Mouse (Mus musculus) skeletal muscle tissue, adult 2 months (tissue): ENCODE measurements at regions not wholly inside any gene's neighbourhood (a gene's known extent, or its start where the extent isn't known, plus 50 kb on each side); places are given as distances from the start of the nearest gene placed in this dataset.
A peak's percentile ranks its signal among the peaks of the same experiment; 100 is the strongest.
"Not testable (repeated sequence)": the region's sequence is repeated elsewhere in the genome, so short reads cannot be mapped to it uniquely, and the experiment has no call there.

ENCODE experiments used
- DNase-seq: peaks from one replicate; pipeline ENCODE4 v3.0.0-alpha.2; 2012; ENCODE audit warnings: low read depth, low spot score

DNA sequence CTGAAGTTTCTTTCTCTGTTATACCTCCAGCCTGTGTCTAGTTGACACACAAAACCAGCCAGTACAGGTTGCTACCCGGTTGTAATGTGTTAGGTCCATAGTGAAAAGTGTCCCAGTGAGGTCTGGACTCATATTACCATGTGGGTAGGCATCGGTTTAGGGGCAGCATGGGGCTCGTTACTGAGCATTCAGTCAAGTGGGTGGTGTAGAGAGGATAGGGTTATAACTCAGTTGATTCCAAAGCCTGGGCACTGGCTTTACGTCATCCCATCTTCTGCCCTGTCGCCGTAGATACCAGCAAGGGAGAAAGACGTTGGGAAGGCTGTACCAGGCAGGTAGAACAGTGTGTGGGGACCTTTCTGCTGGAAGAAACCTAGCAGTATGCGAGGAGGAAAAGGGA, 129.2 kb upstream of the Slc38a2 start:
- no peak for DNase-seq

DNA sequence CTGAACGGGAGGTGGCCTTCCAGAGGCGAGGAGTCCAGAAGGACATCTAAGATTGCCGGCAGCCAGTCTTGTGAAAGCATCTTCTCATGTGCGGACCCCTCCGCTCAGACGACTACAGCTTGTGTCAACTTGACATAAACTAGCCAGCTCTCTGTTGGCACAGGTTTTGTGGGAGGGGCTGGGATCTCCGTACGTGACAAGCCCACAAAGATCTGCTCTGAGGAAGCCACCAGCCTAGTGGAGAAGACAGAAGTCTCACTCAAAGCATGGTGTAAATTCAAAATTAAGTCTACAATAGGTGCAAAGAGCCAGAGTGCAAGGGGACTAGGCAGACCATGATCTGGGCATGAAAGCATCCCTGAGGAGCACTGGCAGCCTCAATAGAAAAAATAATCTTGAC, 128.4 kb upstream of the Slc38a2 start:
- no peak for DNase-seq

DNA sequence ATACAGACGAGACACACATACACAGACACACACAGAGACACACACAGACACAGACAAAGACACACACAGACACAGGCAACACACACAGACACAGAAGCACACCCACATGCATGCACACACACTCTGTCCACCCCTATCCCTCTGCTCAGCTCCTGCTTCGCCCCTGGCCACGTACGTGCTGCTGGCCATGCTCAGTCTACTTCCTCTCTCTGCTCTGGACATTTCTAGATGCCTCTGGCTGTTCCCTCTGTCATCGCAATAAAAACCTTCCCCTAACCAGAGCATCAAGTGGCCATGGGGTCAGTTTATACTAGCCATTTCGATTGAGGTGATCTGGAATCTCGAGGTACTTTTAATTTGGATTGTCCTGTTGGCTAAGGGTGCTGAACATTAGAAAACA, 118.9 kb upstream of the Slc38a2 start:
- DNase-seq: no peak

DNA sequence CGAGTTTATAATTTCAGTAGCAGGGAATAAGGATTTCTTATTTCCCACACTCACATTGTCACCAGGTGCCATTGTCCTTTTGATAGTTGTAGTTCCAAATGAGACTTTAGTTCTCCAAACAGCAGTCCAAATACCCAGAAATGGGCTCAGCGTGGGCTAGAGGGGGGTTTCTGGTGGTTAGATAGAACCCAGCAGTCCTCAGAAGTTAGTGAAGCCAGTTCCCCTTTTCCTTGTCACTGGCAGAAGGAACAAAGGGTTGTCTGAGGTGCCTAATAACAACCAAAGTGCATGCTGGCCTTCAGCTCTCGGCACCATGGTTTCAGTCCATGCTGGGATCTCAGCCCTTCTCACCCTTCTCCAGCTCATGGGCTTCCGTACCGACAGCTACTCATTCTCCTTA, 118.1 kb upstream of the Slc38a2 start:
- no peak for DNase-seq

DNA sequence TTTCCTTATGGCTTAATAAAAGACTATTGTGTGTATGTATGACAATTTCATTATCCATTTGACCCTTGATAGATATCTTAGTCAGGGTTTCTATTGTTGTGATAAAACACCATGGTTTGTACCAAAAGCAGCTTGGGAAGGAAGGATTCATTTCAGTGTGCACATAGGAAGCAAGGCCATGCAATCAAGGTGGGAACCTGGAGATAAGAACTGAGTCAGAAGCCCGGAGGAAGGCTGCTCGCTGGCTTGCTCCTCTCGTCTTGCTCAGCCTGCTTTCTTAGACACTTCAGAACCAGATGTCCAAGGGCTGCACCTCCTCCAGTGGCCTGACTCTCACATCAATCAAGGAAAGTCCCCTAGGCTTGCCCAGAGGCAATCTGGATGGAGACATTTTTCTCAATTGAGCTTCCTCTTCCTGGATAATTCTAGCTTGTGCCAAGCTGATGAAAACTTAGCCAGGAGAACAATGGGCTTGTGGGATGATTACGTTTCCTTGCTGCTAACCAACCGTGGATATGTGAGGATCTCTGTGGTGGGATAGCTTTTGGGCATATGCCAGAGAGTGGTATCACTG, 117.6 kb upstream of the Slc38a2 start:
- no peak for DNase-seq

DNA sequence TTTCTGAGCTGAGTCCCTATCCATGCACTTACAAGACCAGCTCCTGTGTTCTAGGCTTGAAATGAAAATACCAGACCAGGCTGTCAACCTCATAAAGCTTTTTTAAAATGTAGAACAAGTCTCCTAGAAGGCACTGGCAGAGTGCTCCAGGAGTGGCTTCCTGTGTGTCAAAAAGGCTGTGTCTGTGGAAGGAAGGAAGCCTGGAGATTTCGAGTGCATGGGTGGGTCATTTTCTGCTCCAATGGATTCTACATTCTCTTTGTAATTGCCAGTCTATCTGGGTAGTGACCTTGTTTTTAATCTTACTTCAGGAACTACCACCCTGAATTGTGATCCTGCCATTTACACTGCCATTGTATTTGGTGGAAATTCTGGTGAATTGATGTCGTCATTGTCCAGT, 113.9 kb upstream of the Slc38a2 start:
- no peak for DNase-seq

DNA sequence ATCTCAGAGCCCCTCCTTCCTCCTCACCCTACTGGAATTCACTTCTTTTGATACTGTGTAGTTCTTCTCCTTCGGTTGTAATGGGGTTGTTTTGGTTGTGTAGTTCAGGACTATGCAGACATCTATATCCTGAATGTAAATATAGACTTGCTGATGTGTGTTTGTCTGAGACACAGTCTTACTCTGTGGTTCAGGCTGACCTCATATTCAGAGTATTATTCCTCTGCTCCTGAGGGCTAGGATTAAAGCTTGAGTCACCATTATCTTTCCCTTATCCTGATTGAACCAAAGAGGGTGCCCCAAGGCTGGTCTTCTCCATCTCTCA, 103.2 kb upstream of the Slc38a2 start:
- no peak for DNase-seq

DNA sequence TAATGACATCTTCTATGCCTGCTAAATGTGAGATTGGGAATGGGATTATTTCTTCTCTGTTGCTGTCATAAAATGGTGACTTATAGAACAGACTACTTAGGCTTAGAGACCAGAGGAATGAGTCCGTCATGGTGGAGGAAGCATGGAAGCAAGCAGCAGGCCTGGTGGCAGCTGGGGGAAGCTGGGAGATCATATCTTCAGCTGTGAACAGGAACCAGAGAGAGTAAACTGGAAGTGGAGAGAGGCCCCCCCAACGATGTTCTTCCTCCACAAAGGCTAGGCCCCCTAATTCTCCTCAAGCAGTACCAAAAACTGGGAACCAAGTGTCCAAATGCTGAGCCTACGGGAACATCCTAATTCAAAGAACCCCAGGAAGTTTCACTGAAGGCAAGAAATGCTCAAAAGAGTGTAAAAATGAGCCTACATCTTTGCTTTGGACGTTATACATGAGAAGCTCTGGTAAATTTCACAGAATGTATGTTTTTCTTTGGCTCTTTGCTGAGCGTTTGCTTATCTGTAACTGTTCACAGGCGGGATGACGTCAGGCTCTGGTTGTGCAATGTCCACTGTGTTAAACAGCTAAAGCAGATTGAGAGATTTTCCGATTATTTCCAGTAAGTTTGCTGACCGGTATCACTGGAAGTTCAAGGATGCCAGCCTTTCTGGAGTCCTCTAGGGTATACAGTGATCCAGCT, 102.7 kb upstream of the Slc38a2 start:
- DNase-seq: peak; percentile 25

DNA sequence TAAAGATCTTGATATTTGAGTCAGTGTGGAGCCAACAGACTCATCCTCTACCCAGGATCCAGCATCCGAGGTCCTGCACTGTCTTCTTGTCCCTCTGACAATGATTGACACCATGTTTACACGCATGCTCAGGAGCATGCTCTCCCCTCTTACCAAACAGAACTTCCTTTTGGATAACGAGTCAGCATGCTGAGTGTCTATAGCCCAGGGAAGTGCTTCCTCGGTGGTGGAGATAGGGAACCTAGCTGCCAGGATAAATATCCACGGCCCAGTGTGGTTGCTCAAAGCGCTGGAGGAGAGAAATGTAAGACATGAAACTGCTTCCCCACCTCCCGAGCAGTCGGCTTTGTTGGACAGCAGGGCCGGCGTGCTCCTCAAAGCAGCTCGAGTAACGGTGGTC, 99.7 kb upstream of the Slc38a2 start:
- DNase-seq: no peak

DNA sequence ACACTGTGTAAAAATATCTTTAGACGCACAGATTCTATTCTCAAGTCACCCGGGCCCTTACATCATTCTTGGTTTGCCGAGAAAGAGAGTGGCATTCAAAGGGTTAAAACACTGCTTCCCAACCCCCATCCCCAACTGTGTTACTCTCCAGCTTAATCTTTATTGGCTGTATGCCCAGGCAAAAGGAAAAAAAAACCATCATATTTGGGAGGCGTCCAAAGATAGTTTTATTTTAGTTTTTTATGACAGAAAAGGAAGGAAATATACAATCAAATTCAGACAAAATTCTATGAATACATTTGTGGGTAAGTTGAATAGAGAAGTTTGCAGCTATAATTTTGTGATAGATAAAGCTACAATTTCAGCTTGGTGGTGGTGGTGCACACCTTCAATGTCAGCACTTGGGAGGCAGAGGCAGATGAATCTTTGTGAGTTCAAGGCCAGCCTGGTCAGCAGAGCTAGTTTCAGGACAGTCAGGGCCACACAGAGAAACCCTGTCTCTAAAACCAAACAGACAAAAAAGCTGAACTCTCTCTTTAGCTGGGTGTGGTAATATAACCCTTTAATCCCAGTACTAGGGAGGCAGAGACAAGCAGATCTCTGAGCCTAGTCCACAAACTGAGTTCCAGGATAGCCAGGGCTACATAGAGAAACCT, 98.2 kb upstream of the Slc38a2 start:
- no peak for DNase-seq

DNA sequence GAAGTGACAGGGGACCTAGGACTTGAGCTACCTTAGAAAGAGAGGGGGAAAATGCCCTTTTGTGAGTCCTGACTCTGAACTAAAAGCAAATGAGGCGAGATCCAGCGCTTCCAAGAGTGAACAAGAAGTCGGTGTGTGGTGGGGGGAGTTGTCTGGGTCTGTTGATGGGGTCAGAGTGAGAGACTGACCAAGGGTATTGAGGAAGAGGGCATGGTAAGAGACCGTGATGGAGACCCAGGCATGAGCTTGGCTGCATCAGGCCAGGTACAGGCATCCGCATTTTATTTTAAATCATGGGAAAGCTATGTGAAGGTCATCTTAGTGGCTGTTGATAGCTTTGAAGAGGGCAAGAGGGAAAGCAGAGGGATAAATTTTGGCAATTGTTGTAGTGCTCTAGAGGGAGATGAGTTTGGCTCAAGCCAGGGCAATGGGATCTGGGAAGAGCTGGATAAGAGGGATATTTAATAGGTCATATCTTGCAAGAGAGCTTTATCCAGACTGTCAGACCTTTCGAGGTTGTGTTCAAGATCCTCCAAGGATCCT, 94.7 kb upstream of the Slc38a2 start:
- DNase-seq: no peak

DNA sequence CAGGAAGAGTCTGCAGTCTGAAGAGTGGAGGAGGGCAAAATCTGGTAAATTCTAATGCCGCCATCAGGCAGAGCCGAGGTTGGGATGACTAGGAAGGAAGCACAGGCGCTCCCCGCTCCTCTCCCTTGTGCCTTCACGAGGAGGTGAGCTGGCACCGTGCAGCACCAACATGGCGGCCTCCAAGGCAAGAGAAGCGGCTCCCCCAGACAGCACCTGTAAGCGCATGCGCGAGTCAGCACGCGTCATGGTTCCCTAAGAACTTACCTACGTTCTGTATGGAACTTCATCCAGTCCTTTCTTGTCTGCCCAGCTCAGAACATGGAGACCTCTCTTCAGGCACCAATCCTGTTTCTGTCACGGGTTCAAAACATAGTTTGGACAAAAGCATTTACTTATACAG, 93.7 kb upstream of the Slc38a2 start:
- DNase-seq: no peak

DNA sequence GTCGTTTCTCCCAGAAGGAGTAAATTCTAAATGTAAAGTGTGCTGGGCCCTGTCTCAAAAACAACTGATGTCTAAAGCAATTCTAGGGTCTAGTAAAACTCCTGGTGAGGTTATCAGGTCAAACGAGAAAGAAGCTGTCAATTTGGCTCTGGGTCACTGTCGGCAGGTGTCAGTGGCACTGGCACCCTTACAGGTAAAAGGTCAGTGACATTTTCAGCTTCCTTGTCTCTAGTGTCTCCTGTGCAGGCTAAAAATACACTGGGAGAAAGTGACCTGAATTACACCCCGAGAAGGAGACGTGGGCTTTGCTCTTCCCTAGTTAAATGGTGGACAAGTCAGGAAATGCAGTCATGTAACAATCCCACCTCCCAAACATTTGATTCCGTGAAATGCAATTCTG, 91.8 kb upstream of the Slc38a2 start:
- DNase-seq: peak; percentile 65

DNA sequence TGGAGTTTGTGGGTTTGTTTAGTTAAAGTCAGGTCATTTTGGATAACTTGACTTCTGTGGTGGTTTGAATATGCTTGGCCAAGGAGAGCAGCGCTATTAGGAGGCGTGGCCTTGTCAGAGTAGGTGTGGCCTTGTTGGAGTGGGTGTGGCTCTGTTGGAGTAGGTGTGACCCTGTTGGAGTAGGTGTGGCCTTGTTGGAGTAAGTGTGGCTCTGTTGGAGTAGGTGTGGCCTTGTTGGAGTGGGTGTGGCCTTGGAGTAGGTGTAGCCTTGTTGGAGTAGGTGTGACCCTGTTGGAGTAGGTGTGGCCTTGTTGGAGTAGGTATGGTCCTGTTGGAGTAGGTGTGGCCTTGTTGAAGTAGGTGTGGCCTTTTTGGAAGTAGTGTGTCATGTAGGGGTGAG, 88.4 kb upstream of the Slc38a2 start:
- DNase-seq: not testable (repeated sequence)

DNA sequence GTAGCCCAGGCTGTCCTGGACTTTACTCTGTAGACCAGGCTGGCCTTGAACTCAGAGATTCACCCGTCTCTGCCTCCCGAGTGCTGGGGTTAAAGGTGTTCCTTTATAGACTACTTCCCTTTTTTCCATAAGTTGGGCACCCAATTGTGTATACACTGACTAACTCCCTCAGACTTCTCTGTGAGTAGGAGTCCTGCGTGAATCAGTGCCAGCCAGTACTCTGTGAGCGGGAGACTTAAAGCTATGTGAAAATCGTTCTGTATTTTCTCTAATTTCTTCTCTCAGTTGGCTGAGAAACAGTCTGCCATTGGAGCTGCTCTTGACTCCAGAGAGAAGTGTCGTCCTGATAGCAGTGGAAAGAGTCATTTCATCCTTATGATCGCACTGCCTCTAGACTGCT, 85.0 kb upstream of the Slc38a2 start:
- no peak for DNase-seq

DNA sequence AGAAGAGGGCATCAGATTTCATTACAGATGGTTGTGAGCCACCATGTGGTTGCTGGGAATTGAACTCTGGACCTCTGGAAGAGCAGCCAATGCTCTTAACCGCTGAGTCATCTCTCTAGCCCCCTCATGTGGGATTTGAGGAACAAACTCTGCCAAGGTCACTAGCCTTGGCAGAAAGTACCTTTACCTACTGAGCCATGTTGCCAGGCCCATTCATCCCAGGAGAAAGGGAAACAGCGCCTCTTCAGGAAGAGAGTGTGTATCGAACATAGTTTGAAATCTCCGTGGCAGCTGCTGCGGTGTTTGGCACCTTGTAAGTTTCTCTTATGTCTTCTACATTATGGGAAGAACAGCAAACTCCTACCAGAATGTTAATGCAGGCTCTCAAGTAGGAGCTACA, 82.0 kb upstream of the Slc38a2 start:
- DNase-seq: no peak

DNA sequence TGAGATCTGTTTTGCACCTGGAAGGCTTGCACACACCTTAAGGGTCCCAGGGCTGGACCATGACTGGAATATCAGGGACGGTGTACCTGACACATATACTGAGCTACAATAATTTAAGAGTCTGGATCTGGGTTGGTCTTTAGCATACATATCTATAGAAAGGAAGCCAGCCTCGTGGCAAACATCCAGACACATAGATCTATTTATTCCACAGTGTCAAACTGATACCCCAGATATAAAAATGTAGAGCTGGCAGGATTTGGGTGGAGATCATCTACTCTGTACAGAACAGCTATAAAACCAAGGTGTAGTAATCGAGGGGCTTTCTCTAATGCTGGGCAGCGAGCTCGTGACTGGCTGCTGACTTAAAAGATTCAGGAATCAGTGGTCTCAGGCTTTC, 81.1 kb upstream of the Slc38a2 start:
- no peak for DNase-seq

DNA sequence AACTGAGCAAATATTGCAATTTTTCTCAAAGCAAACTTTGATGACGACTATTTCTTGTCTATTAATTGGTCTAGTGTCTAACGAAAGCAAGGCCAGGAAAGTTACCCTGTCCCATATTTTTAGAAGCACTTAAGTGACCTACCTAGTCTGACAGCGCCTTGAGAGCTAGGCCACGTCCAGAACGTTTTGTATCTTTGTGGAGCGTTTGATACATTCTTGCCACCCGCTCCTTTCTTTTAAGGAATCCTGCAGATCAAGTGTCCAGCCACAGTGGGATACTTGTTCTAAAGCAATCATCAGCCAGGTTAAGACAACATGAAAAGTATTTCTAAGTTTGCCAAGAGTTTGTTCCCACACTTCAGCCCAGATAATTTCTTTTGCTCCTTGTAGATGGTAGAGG, 79.8 kb upstream of the Slc38a2 start:
- DNase-seq: no peak

DNA sequence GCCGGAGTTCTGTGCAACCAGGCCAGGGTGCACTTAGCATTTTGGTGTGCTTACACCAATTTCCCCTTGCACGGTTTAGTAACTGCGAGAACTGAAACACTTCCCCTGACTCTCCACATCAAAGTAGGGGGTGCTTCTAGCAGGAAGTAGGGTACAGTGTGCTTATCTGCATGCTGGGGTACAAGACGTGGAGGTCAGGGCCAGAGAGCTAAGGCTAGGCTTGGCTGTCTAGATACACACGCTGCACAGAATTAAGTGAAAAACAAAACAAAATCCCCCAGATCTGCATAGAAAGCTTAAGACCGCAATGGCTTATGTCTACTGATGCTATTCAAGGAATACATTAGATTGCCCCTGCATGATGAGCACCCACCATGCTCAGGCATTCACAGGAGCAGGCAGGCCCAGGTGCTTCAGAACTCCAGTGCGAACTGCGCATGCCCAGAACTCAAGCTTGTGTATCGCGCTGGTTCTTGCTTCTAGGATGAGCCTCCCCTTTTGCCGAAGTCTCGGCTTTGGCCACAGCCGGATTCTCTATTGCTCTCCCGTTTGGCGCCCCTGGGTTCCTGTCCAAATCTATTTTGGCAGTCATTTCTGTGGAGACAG, 78.9 kb upstream of the Slc38a2 start:
- DNase-seq: no peak

DNA sequence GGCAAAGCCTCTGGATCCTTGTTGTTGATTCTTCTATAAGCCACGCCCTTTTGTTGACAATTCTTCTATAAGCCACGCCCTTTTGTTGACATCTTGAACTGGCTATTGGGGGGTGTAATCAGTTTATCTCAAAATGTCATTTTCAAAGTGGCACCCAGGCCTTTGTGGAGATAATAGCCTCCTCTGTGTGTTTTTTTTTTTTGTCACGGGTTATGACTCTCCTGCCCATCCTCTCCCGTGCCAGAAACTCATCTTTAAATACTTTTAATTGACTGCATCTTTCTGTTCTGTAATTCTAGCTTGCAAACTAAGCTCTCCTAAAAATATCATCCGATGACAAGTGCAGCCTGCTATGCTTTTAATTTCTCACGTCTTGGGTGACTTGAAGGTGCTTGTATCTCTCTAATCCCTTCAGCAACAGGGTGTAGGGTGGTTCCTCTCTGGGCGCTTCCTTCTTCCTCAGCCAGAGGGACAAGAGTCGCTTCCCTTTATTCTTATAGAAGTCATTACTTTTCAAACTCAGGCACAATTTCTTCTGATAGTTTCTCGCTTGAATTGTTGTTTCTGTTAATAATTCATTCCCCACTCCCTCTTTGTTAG, 77.0 kb upstream of the Slc38a2 start:
- DNase-seq: peak; percentile 54

DNA sequence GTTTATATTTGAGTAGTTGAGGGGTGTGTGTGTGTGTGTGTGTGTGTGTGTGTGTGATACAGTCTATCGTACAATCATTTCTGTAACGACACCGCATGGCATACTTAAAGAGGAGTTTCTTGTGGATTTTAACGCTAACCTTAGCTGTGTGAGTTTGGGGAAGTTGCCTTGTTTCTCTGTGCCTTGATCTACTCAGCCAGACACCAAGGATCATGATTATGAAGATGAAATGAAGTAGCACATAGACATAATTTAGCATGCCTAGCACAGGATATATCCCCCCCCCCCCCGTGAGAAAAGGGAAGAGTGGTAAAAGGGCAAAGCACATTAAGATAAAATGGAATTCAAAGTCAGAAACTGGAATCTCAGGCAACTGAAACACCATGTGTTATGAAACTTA, 75.6 kb upstream of the Slc38a2 start:
- DNase-seq: no peak

DNA sequence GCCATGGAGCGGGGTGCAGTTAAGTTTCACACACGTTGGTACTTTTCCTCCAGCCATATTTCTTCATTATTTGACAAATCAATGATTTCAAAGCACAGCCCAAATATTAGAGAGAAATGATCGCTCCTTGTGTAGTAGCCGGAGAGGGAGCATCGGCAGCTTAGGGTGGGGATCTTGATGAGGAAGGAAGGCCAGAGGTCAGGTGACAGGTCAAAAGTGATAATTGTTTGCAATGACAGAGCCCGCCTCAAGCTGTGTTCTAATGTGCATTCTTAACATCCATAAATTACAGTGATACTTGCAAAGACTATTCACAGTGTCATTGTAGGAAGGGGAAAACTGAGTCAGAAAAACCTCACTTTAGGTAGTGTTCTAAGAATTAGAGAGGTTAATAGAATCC, 75.1 kb upstream of the Slc38a2 start:
- no peak for DNase-seq
